Mouse (Mus musculus): Measurements from ENCODE around the gene Ano10.
"Not testable (repeated sequence)": the region's sequence is repeated elsewhere in the genome, so short reads cannot be mapped to it uniquely, and the experiment has no call there.

Gene Ano10

DNA sequence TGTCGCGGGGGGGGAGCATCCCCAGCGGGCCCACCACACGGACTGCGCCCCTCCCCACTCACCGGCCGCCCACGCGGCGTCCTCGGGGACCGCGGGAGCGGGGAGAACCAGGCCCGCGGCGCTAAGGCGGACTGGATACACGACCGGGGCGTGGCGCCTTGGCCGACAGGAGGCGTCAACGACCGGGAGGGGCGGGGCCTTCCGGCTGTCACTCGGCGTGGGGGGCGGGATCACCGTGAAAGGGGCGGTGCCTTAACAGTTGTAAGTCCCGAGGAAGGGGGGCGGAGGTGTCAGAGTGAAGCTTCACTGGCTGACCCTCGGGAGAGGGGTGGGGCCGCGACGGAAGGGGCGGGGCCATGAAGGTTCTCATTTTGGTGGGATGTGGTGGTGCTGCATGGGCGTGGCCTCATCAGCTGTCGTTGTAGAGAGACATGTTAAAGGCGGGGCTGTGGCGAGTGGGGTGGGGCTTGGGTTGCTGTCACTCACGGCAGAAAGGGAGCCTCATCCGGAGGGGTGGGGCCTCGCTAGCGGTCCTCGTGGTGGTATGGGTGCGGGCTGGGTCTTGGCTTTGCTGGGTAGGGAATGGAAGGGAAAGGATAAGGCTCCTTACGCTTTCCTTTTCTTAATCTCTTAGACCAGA lies at the start of gene Ano10:
Gene Ano10, minus strand, starts transcription at position 182 of the 640 bp plus-strand sequence.
- DNase-seq (ENCODE audit: low spot score), result peak; percentile 99

DNA sequence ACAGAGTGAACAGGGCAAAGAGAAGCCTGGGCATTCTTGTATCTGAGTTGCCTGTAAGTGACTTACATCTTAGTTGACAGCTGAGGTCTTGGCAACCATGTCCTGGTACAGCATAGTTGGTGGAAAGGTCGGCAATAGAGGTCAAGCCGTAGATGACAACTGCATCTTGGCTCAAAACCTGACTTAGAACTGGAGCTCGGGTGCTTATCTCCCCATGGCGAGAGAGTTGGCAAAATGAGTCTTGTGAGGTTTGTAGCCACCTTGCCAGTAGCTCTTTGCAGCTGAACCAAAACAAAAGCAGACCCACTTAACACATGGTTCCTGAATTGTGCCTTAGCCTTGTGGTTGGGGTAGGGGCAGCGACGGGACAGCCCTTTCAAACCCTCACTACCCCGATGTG lies 49.2 kb upstream of the Ano10 start:
- DNase-seq (ENCODE audit: low spot score), result no peak

DNA sequence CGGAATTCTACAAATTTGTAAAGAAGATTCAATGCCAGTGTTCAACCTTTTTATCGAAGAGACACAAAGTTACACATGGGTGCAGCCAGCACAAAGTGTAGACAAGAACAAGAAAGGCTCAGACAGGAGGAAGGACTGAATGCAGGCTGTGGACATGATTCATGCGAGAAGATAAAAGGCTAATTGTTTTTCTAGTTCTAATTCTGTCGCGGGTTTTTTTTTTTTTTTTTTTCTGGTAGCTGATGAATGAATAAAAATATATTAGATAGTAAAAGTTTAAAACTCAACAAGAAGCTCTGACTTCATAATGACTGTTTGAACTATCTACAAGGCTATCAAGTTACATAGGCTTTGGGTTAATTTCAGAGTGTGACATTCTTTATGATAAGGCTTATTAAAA lies 45.7 kb upstream of the Ano10 start:
- no peak for DNase-seq (ENCODE audit: low spot score)

DNA sequence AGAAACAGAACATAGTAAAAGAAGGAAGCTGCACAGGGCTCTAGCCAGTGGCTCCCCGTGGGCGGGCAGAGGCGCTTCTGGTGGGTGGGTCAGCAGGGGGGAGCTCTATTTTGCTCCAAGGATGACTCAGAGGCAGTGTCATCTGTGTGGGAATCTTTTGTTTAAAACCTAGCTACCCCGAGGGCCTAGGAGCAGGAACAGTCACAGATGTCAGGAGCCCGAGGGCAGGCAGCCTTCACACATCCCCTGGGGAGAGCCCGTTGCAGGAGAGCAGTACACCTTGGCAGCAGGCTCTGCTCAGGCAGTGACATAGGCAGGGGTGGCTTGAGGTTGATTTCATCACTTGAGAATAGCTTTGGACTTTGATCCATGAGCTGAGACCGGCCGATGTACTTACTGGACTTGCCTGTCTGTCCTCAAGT lies 43.3 kb upstream of the Ano10 start:
- DNase-seq (ENCODE audit: low spot score), result no peak

DNA sequence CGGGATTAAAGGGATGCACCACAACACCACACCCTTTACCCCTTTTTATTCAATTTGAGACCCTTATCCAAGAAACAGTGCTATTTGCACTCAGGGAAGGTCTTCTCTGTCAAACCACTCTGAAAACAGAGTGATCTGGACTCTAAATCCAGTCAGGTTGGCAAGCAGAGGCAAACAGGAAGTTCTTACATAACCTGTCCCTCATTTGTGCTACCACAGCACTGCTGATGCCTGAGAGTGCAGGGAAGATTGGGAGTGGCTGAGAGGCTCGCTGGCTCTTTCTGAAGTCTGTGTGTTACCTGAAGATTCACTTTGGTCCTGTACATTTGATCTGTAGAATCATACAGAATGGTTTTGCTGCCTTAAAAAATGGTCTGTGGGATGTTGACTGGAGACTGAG lies 42.5 kb upstream of the Ano10 start:
- no peak for DNase-seq (ENCODE audit: low spot score)

DNA sequence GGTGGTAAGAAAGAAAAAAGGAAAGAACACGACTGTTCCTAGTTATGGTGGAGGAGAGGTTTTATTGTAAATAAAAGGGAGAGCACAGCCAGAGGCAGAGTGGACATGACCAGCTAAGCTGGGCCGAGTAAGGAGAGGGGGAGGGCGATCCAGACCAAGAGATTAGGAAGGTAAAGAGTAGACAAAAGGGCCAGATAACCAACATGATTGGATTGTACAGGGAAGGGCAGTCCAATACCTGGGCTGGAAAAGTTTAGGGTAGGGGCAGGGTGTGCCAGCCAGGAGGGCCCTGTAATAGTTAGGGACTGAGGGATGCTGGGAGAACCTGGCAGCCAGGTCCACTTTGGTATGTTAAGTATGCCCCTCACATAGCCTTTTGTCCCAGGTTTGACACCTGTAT lies 34.0 kb upstream of the Ano10 start:
- no peak for DNase-seq (ENCODE audit: low spot score)

DNA sequence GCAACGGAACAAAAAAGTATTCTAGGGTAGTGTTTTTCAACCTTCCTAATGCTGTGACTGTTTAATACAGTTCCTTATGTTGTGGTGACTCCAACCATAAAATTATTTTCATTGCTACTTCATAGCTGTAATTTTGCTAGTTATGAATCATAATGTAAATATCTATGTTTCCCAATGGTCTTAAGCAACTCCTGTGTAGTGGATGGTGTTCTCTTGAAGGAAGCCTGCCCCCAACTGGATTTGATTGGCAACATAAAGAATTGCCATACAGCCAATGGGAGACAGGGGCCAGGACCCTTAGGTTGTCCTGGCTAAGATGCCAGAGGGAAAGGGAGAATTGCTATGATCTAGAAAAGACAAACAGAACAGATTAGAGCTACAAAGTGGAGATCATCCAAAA lies 31.8 kb upstream of the Ano10 start:
- no peak for DNase-seq (ENCODE audit: low spot score)

DNA sequence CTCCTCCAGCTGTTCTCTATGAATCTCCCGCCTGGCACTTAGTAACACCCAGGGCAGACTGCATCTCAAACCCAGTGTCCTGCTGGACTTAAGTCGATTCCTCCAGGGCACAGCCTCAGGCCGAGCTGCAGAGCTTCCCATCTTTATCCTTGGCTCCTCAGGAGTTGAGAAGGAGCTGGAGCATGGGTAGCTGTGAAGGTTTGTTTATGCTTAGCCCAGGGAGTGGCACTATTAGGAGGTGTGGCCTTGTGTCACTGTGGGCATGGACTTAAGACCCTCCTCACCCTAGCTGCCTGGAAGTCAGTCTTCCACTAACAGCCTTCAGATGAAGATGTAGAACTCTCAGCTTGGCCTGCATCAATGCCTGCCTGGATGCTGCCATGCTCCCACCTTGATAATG lies 28.1 kb upstream of the Ano10 start:
- DNase-seq (ENCODE audit: low spot score), result peak; percentile 23

DNA sequence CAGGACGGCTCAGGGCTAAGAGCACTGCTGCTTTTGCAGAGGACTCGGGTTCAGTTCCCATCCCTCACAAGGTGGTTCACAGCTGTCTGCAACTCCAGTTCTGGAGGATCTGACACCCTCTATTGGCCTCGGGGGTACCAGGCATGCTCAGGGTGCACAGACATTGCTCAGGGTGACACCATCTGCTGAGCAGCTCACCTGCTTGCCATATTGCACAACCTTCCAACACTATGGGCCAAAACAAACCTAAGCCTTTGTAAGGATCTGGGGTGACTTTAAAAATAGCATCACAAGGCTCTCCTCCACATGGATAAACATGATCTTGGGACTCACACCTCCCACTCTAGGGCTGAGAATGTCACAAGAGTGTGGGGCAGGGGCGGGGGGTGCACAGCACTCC lies 26.4 kb upstream of the Ano10 start:
- DNase-seq (ENCODE audit: low spot score), result peak; percentile 25

DNA sequence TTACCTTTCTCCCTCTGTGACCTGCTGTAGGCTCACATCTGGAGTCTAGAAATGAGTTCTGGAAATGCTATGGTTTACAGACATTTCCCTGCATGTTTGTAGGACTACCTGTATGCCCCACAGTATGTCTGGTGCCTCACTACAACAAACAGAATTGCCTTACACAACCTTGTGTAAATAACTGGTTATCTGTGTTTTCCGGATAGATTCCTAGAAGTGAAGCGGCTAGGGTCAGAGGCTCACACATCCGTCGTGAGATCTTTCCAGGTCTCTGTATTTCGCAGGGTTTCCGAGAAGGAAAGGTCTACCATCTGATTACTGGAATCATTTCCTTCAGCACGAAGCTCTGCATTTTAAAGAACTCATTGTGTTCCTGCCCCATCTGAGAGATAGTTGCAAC lies 22.3 kb upstream of the Ano10 start:
- DNase-seq (ENCODE audit: low spot score), result no peak

DNA sequence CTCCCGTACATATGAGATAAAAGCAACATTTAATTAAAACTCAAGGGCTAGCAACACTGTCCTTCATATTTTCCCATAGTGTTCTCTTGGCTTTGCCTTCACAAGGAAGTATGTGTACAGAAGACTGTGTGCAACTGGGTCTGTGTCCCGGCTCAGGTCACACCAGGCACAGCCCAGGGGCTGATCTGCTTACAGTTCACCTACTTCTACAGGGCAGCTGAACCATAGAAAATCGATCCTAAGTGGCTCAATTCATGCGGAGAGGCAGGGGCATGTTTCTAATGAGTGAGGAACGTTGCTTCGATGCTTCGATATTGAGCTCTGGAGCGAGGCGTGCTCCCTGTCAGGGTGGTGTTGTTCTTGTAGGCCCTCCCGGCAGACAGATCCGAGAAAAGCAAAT lies 21.3 kb upstream of the Ano10 start:
- DNase-seq (ENCODE audit: low spot score), result no peak

DNA sequence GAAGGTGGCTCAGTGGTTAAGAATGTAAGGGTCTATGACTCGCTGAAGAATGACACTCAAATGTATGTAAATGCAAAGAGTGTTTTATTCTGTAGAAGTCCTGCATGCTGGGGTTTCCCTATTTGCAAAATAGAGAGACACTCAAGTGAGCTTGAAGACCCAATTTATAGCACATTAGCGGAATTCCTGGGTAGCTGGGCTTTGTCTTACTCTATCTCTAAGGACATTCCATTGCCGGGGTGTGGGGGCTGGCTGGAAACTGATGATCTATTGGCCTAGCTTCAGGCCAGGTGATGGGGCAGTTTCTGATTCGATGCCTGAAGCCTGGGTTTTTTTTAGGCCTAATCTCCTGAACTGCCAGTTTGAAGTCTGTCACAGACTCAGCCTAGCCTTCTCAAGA lies 20.7 kb upstream of the Ano10 start:
- no peak for DNase-seq (ENCODE audit: low spot score)

DNA sequence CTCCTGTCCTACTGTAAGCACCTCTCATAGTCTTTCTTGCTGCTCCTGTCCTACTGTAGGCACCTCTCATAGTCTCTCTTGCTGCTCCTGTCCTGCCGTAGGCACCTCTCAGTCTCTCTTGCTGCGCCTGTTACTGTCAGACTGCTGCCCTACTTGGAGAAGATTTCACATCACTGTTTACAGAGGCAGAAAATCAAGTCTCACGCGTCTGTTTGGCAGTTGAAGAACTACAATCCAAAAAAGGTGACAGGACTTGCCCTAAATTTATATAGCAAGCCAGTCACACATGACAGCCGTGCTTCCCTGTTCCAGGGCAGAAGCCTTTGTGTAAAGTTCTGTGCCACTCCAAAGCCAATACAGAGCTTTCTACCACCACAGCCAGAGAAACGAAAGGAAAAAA lies 20.2 kb upstream of the Ano10 start:
- no peak for DNase-seq (ENCODE audit: low spot score)

DNA sequence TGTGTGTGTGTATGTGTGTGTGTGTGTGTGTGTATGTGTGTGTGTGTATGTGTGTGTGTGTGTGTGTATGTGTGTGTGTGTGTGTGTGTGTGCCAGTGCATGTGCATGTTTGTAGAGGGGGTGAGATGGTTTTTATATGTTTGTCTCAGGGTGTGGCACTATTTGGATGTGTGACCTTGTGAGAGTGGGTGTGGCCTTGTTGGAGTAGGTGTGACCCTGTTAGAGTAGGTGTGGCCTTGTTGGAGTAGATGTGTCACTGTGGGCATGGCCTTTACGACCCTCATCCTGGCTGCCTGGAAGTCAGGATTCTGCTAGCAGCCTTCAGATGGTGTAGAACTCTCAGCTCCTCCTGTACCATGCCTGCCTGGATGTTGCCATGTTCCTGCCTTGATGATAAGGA lies 18.9 kb upstream of the Ano10 start:
- DNase-seq (ENCODE audit: low spot score), result not testable (repeated sequence)

DNA sequence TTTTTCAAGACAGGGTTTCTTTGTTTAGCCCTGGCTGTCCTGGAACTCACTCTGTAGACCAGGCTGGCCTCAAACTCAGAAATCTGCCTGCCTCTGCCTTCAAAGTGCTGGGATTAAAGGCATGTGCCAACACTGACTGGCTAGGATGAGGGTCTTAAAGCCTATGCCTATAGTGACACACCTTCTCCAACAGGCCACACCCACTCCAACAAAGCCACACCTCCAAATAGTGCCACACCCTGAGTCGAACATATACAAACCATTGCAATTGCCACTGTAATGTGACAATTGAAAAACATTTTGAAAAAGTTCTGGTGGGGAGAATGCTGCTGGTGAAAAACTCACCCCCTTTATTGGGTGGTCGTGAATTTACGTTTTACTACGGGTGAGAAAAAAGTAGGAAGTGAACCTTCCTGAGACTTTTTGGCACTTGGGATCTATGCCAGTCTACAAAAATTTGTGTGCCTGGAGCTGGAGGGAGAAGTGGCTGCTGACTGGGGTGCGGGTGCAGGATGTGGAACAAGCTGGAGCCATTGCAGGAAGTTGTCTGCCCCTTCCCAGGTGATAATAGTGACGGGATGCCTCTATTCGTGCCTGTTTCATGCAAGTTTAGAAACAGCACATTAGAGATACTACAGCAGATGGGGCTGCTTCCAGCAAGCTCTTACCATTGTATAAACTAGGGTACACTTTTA lies 18.2 kb upstream of the Ano10 start:
- DNase-seq (ENCODE audit: low spot score), result peak; percentile 37

DNA sequence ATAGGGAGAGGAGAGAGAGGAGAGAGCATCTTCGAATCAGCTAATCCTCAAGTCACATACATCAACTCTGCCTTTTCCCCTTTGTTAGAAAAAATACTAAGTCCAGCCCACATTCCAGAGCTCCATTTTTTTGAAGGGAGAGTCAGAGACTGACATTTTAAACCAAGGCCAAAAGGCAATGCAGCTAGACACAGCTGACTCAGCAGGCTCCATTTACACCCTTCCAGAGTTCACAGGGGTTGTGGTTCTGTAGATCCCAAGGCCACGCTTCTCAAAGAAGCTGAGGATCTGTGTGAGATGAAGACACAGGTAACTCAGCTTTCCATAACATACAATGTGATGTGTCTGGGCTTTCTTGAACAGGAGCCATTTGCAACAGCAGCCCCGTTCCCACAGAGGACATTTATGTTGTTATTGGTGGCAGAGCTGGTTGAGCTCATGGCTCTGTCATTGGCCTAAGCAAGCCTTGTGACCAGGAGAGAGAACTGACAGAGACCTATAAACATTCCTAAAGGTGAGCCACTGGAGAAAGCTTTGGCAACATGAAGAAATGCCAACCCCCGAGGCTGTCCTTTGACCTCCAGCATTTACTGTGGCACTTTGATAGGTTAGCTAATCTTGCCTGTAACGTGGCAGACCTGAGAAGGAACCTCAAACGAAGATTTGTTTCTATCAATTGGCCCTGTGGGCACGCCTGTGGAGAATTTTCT lies 17.0 kb upstream of the Ano10 start:
- DNase-seq (ENCODE audit: low spot score), result peak; percentile 31

DNA sequence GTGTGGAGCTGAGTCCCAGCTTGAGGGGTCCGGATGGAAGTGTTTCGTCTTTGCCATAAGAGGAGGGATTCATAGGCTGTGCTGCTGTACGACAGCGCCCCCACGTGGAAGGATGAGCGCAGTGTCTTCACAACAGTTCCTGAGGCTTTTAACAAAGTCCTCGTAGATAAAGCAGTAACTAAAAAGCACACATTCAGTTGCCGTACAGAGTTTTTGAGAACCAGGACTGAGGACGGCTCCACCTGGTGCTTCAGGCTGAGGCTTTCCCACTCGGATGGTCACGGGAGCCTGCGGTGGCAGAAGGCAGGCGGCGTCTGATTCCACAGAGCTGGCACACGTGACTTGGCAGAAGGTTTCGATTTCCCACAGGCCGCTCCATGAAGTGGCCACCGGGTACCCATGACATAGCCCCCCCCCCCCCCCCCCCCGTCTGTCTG lies 16.4 kb upstream of the Ano10 start:
- DNase-seq (ENCODE audit: low spot score), result peak; percentile 92

DNA sequence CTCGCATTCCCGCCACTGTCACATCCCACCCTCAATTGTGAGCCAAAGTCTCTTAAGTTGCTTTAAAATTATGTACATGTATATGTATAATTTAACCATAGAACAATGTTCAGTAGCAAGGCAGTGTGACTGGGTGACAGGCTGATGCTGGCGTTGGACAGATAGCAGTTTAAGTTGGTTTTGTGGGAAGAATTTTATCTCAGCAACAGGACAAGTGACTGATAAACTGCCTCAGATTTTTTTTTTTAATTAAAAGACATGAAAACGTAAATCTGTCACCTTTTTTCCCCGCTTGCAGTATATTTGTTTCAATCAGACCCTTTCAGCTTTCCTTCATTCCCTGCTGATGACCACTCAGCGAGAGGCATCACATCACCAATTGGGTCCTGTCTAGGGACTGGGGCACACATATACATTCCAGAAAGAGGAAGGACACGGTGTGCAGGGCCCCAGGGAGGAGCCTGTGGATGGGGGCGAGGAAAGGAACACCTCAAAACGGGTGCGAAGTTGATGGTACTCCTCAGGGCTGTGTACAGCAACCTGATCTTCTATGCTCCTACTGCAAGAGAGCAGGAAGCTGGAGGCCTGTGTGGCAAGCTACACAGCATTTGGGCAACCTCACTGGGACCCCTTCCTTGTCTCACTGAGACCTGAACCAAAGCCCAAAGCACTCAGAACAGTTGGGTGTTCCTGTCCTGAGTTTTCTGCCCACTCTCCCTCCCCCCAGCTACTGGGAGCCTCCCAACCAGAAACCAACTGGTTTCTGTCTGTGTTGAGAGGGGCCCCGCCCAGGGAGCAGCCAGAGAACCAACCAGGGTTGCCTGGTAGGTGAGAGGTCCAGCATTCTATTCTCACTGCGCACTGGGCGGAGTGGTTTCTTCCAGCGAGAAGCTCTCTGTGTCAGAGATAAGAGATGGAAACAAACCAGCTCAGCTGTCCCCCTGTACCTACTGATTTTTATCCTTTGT lies 15.1 kb upstream of the Ano10 start:
- peak; percentile 44 for DNase-seq (ENCODE audit: low spot score)

DNA sequence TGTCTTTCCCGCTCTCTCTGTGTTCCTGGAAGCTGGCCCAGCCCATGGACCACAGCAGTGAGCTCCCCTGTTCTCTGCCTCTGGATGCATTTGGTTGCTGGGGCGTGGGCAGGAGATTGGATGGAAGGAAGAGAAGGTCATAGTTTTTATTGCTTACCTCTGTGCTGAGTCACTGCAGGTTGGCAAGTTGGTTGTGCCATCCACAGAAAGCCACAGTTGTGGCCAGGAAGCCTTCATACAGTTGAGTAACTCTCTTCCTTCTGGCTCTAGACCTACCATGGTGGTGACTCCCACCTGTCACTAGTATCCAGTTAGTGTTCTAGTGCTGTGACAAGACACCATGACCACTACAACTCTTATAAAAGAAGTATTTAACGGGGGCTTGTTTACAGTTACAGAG lies 11.1 kb upstream of the Ano10 start:
- DNase-seq (ENCODE audit: low spot score), result peak; percentile 16

DNA sequence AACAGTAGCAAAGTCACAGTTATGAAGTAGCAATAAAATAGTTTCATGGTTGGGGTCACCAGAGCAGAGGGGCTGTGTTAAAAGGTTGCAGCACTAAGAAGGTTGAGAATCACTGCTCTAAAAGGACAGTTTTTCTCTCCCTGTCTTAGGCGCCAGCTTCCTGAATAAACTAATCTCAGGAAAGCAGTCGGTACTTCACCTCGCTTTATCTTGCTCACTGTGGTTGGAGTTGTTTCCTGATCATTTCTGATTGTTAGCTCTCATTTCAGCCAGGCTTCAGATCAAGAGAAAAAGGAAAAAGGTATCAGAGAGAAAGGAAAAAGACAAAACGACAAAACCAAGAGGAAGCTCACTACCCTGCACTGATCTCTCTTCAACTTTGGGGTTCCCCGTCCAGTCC lies 1.9 kb upstream of the Ano10 start:
- DNase-seq (ENCODE audit: low spot score), result no peak

DNA sequence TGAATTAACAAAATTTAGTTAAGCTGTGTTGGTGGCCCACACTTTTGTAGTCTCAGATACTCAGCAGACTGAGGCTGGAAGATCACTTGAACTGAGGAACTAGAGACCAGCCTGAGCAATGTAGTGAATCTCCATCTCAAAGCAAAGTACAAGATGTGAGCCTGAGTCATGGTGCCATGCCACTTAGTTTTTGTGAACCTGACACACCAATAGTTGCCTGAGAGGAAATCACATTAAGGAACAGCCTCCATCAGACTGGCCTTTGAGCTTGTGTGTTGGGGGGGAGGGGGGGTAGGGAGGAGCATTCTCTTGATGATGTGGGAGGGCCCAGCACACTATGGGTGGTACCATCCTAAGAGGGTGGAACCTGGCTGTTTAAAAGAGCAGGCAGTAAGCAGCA lies 1.2 kb upstream of the Ano10 start:
- DNase-seq (ENCODE audit: low spot score), result no peak

DNA sequence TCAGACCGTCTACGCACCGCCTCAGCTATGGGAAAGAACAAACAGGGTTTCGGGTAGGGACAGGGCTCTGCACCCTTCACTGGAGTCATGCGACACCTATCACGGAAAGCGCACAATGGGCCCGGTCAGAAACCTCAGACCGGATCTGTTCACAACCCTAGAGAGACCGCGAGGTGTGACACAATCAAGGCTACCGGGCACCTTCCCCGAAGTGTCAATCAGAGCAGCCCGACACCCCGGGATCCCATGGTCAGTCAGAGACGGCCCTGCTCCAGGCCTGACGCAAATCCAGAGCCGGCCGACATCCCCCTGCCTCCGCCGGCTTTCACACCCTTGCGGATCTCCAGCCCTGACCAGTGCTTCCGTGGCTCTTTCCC lies 370 bp downstream of the Ano10 start:
- DNase-seq (ENCODE audit: low spot score), result no peak

Data from testis, postnatal 10 days (tissue).